23 mouse cellular contexts compared by ENCODE assay signal in the genomic region with DNA sequence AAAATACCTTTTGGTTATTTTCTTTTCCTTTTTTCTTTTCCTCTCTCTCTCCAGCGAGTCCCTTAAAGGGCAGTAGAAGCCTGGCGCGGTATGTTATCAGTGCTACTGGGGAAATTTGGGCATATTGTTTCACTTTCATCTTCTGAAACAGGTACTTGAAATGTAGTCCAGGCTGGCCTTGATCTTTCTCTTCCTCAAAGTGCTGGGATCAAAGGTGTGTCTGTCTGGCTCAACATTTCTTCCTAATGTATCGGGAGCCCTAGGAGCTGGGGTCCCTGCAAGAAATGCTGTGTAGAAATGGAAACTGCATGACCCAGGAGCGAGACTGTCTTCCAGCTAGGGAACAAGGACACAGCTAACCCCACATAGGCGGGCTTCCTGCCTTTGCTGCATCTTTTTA. TPM values are rescaled to one million over a fixed set of nuclear protein-coding genes. Genes with fewer than 3 reads are reported as not detected.
DNase-seq lines count a peak whose midpoint lies in the region; ATAC-seq and TF ChIP-seq lines count a peak whose summit lies in the region.
"Had no signal": no experiment of that assay in that cellular context is flagged by ENCODE, and none has a peak within 500 bp of the region (broad histone marks: within the 10 kb centered on the region; RNA-seq: fewer than 3 reads in every experiment).

No protein-coding gene starts in this region.

- no peaks in the 10 kb centered on the region for H3K36me3 ChIP-seq in forebrain, embryonic 14.5 days (ENCODE audit: control insufficient read depth, insufficient read depth, low read length)
- no peaks in the 10 kb centered on the region for H3K36me3 ChIP-seq in forebrain, postnatal 0 days (ENCODE audit: insufficient read depth)
- no peaks in the 10 kb centered on the region for H3K36me3 ChIP-seq in CH12.LX (replicated peaks in 1 of 2; ENCODE audit: control insufficient read depth in 1 of 2, insufficient read depth in 1 of 2, low read length in 1 of 2)
- H3K36me3 ChIP-seq in myocyte (ENCODE audit: control insufficient read depth, insufficient read depth): no peaks in the 10 kb centered on the region
- H3K36me3 ChIP-seq: embryonic facial prominence, embryonic 13.5 days; heart, embryonic 10.5 days; hindbrain, embryonic 15.5 days had no signal

- TF ChIP-seq POLR2A in CH12.LX (IDR thresholded peaks at IDR 0.05; ENCODE audit: low read depth, low read length) (no peak), myocyte (IDR thresholded peaks at IDR 0.05; ENCODE audit: insufficient read length, low read depth) (no peak)

- H3K4me2 ChIP-seq in forebrain, embryonic 14.5 days (ENCODE audit: low read length): no peak overlapping the region
- no peak overlapping the region for H3K4me2 ChIP-seq in forebrain, postnatal 0 days (ENCODE audit: low read depth)
- H3K4me2 ChIP-seq in CH12.LX (ENCODE audit: insufficient read depth, low read depth, poor library complexity, severe bottlenecking) (peak overlapping the region; percentile 92), myocyte (ENCODE audit: low read depth) (peak overlapping the region; percentile 4)
- H3K4me2 ChIP-seq: embryonic facial prominence, embryonic 13.5 days; hindbrain, embryonic 15.5 days had no signal

- TF ChIP-seq EP300 in CH12.LX (IDR thresholded peaks at IDR 0.05; ENCODE audit: low read length): no peak

- no peak for TF ChIP-seq RAD21 in CH12.LX (IDR thresholded peaks at IDR 0.05; ENCODE audit: low read depth, low read length)

- dilution Hi-C loops in CH12.LX (cut with MboI; ENCODE audit: extremely low pct_ligation_motif_present, extremely low pct_unique_long_range_greater_than_20kb, low sequenced_read_pairs): no loop called here

- peak overlapping the region; percentile 49 for H3K27ac ChIP-seq in forebrain, embryonic 14.5 days (ENCODE audit: low read depth, low read length)
- no peak overlapping the region for H3K27ac ChIP-seq in forebrain, postnatal 0 days (ENCODE audit: low read depth, low read length)
- peak overlapping the region; percentile 85 for H3K27ac ChIP-seq in layer of hippocampus, adult 2 months
- no peak overlapping the region for H3K27ac ChIP-seq in CH12.LX (ENCODE audit: insufficient read depth, low read depth)
- H3K27ac ChIP-seq: embryonic facial prominence, embryonic 13.5 days; heart, embryonic 10.5 days; hindbrain, embryonic 15.5 days had no signal

- H3K9me3 ChIP-seq in forebrain, embryonic 14.5 days (replicated peaks; ENCODE audit: control insufficient read depth, low read length): no peaks in the 10 kb centered on the region
- H3K9me3 ChIP-seq in forebrain, postnatal 0 days (ENCODE audit: low read length): no peaks in the 10 kb centered on the region
- no peaks in the 10 kb centered on the region for H3K9me3 ChIP-seq in CH12.LX (replicated peaks; ENCODE audit: low read length)
- H3K9me3 ChIP-seq: embryonic facial prominence, embryonic 13.5 days; heart, embryonic 10.5 days; hindbrain, embryonic 15.5 days had no signal

- H3K9ac ChIP-seq in forebrain, embryonic 14.5 days (ENCODE audit: low read length): no peak overlapping the region
- no peak overlapping the region for H3K9ac ChIP-seq in forebrain, postnatal 0 days
- no peak overlapping the region for H3K9ac ChIP-seq in CH12.LX (ENCODE audit: insufficient read depth, low read depth)
- H3K9ac ChIP-seq: embryonic facial prominence, embryonic 13.5 days; hindbrain, embryonic 15.5 days had no signal

- WGBS in forebrain, embryonic 14.5 days: 87% methylated on average over 6 of the region's 6 CpGs
- 91% methylated on average over 6 of the region's 6 CpGs for WGBS in forebrain, postnatal 0 days

- in situ Hi-C loops in CH12.LX (cut with MboI; ENCODE audit: low pct_ligation_motif_present, low pct_unique_long_range_greater_than_20kb, low sequenced_read_pairs): no loop called here

- TF ChIP-seq CTCF in forebrain, postnatal 0 days (IDR thresholded peaks at IDR 0.05; ENCODE audit: low read depth): no peak
- no peak for TF ChIP-seq CTCF in layer of hippocampus, adult 2 months (conservative IDR thresholded peaks at IDR 0.05)
- no peak for TF ChIP-seq CTCF in CH12.LX (conservative IDR thresholded peaks at IDR 0.05 in 1 of 2, IDR thresholded peaks at IDR 0.05 in 1 of 2; ENCODE audit: low read depth in 2 of 2, low read length in 2 of 2)

- peaks cover 10% of the 10 kb centered on the region for H3K4me1 ChIP-seq in forebrain, embryonic 14.5 days (ENCODE audit: control insufficient read depth, insufficient read depth, low read length)
- 0 out of 2 replicates have a peak, but pooled peaks cover 3% of the 10 kb centered on the region for H3K4me1 ChIP-seq in forebrain, postnatal 0 days (ENCODE audit: insufficient read depth)
- peaks cover 0 to 10% of the 10 kb centered on the region in 2 experiments; a peak in 2 of 4 replicates for H3K4me1 ChIP-seq in CH12.LX (ENCODE audit: control insufficient read depth in 1 of 2, insufficient read depth in 2 of 2)
- H3K4me1 ChIP-seq: heart, embryonic 10.5 days had no signal

- no peak for ATAC-seq in forebrain, embryonic 14.5 days
- no peak for ATAC-seq in forebrain, postnatal 0 days
- ATAC-seq: CD4-positive, CD25-positive, alpha-beta regulatory T cell, adult 4 months had no signal

- no peaks in the 10 kb centered on the region for H3K79me2 ChIP-seq in CH12.LX (replicated peaks; ENCODE audit: control insufficient read depth, extremely low read depth, insufficient read depth, poor library complexity, severe bottlenecking)
- H3K79me2 ChIP-seq in myocyte (ENCODE audit: control insufficient read depth, insufficient read depth): no peaks in the 10 kb centered on the region

- no peak overlapping the region for H3ac ChIP-seq in myocyte (ENCODE audit: control insufficient read depth, insufficient read length)

- H3K27me3 ChIP-seq in forebrain, embryonic 14.5 days (replicated peaks; ENCODE audit: control insufficient read depth, insufficient read depth, low read length): no peaks in the 10 kb centered on the region
- no peaks in the 10 kb centered on the region for H3K27me3 ChIP-seq in forebrain, postnatal 0 days (ENCODE audit: insufficient read depth, low read length)
- H3K27me3 ChIP-seq in CH12.LX (replicated peaks) (no peaks in the 10 kb centered on the region), myocyte (ENCODE audit: control insufficient read depth, insufficient read depth, insufficient read length) (no peaks in the 10 kb centered on the region)
- H3K27me3 ChIP-seq: embryonic facial prominence, embryonic 13.5 days; hindbrain, embryonic 15.5 days had no signal

- H3K4me3 ChIP-seq in forebrain, embryonic 14.5 days (ENCODE audit: low read depth, low read length): no peak overlapping the region
- H3K4me3 ChIP-seq in forebrain, postnatal 0 days (ENCODE audit: low read depth, low read length): no peak overlapping the region
- H3K4me3 ChIP-seq in layer of hippocampus, adult 2 months: no peak overlapping the region
- H3K4me3 ChIP-seq in CH12.LX (replicated peaks in 1 of 3; ENCODE audit: low read depth in 2 of 3, low read length in 2 of 3, poor library complexity in 1 of 3) (no peak overlapping the region), myocyte (no peak overlapping the region)
- H3K4me3 ChIP-seq: embryonic facial prominence, embryonic 13.5 days; heart, embryonic 10.5 days; hindbrain, embryonic 15.5 days had no signal

- no peak for DNase-seq in forebrain, embryonic 14.5 days (ENCODE audit: low spot score)
- DNase-seq in forebrain, postnatal 0 days: no peak
- DNase-seq in layer of hippocampus, adult 2 months (ENCODE audit: low spot score in 2 of 2): no peak
- no peak for DNase-seq in layer of hippocampus, adult 9-11 months
- DNase-seq in CH12.LX (ENCODE audit: extremely low read depth): no peak
- no peak for DNase-seq in spleen, postnatal 36 days (ENCODE audit: low spot score in 2 of 2)
- DNase-seq in liver: no peak
- DNase-seq: adrenal gland, postnatal 10 days; B cell, adult 2 months; cerebellum, adult 11-12 months; cerebellum, adult 9-10 months; cerebellum, postnatal 36 days; gastrocnemius, postnatal 36 days; heart, adult 18-20 months; heart, postnatal 10 days had no signal

TF ChIP-seq in CH12.LX, 34 proteins besides CTCF, POLR2A, EP300 and RAD21 (continues in another document):
- TF ChIP-seq USF1 (IDR thresholded peaks at IDR 0.05; ENCODE audit: low read depth, low read length) (no peak), MAZ (IDR thresholded peaks at IDR 0.05; ENCODE audit: low read depth, low read length) (no peak), MXI1 (IDR thresholded peaks at IDR 0.05; ENCODE audit: low read depth, low read length) (no peak), JUND (conservative IDR thresholded peaks at IDR 0.05; ENCODE audit: low read depth, low read length) (no peak), E2F4 (IDR thresholded peaks at IDR 0.05; ENCODE audit: insufficient replicate concordance, low read depth, low read length) (no peak), USF2 (conservative IDR thresholded peaks at IDR 0.05; ENCODE audit: low read depth, low read length) (no peak)

TF ChIP-seq in myocyte, 11 proteins besides CTCF, POLR2A, EP300 and RAD21 (continues in another document):
- TF ChIP-seq USF1 (IDR thresholded peaks at IDR 0.05; ENCODE audit: low read depth) (no peak), MAX (IDR thresholded peaks at IDR 0.05; ENCODE audit: low read depth) (no peak), POLR2AphosphoS2 (IDR thresholded peaks at IDR 0.05; ENCODE audit: insufficient read length, low read depth) (no peak), SRF (IDR thresholded peaks at IDR 0.05; ENCODE audit: control insufficient read depth, insufficient read length, low read depth) (no peak), MYOD1 (IDR thresholded peaks at IDR 0.05; ENCODE audit: control insufficient read depth in 1 of 3, insufficient read length in 2 of 3, low read depth in 2 of 3) (no peak), MYOG (IDR thresholded peaks at IDR 0.05; ENCODE audit: control insufficient read depth in 1 of 3, insufficient read depth in 1 of 3, insufficient read length in 2 of 3, low read depth in 2 of 3) (no peak)

RNA-seq across cellular contexts. Expression of a gene that starts 16.0 kb away (rescaled TPM):
- 1.0 and 1.2 TPM in 2 replicates for polyA plus RNA-seq in forebrain, embryonic 14.5 days (2014; fragmentation: Nextera tagmentation; extraction: Ambion mirVana)
- total RNA-seq in forebrain, postnatal 0 days (2014; rRNA removed): 0.10 and 0.69 TPM in 2 replicates
- polyA plus RNA-seq in forebrain, postnatal 0 days (2015; fragmentation: Nextera tagmentation; extraction: Ambion mirVana): 0.24 and 0.68 TPM in 2 replicates
- total RNA-seq in layer of hippocampus, adult 2 months (2021): under 1 TPM; 0.76 to 0.82 TPM
- 0.98 and 1.0 TPM in 2 replicates for total RNA-seq in CH12.LX (2012; rRNA removed)
- 0.03 TPM in 2 replicates for total RNA-seq in CH12.LX (2014; rRNA removed)
- polyA plus RNA-seq in CH12.LX (2012; ENCODE audit: insufficient read length, low read depth): 0.57 and 0.74 TPM in 2 replicates
- polyA plus RNA-seq in myocyte (2012; fragmentation: generic; extraction: Trizol): 0.29 TPM
- total RNA-seq: gastrocnemius, adult 8-10 months; heart, adult 18-20 months; heart, postnatal 10 days had no signal

RNA-seq across cellular contexts. Expression of a gene that starts 49.1 kb away (rescaled TPM):
- 0.09 TPM in 1 of 2 replicates, not detected in the other for polyA plus RNA-seq in forebrain, embryonic 14.5 days (2014; fragmentation: Nextera tagmentation; extraction: Ambion mirVana)
- 0.38 and 0.54 TPM in 2 replicates for total RNA-seq in forebrain, postnatal 0 days (2014; rRNA removed)
- polyA plus RNA-seq in forebrain, postnatal 0 days (2015; fragmentation: Nextera tagmentation; extraction: Ambion mirVana): 0.33 and 0.51 TPM in 2 replicates
- under 1 TPM; 0.20 to 0.72 TPM for total RNA-seq in layer of hippocampus, adult 2 months (2021)
- not detected in 2 replicates for total RNA-seq in CH12.LX (2012; rRNA removed)
- not detected in 2 replicates for total RNA-seq in CH12.LX (2014; rRNA removed)
- not detected in 2 replicates for polyA plus RNA-seq in CH12.LX (2012; ENCODE audit: insufficient read length, low read depth)
- polyA plus RNA-seq in myocyte (2012; fragmentation: generic; extraction: Trizol): not detected
- total RNA-seq: adrenal gland, postnatal 10 days; gastrocnemius, adult 8-10 months; gastrocnemius, postnatal 36 days; heart, adult 18-20 months; heart, postnatal 10 days; hematopoietic stem cell, adult 5-6 weeks; MEL had no signal
- polyA plus RNA-seq: CD4-positive, CD25-positive, alpha-beta regulatory T cell, adult 4 months; embryonic facial prominence, embryonic 13.5 days; heart, embryonic 10.5 days; hindbrain, embryonic 15.5 days had no signal

Comparison
In these comparisons a context has a peak if more than half of its experiments do, and no peak if none do; other contexts are left out.
1. H3K27ac ChIP-seq: peak in forebrain, embryonic 14.5 days (single experiment) and layer of hippocampus, adult 2 months (single experiment); none in forebrain, postnatal 0 days (single experiment) and CH12.LX (single experiment).
2. H3K4me2 ChIP-seq: peak in CH12.LX (single experiment) and myocyte (single experiment); none in forebrain, embryonic 14.5 days (single experiment) and forebrain, postnatal 0 days (single experiment).